Mouse (Mus musculus): Measurements from ENCODE around the gene Gm5072. TPM values are rescaled to one million over a fixed set of nuclear protein-coding genes. Genes with fewer than 3 reads are reported as not detected.
"Not testable (repeated sequence)": the region's sequence is repeated elsewhere in the genome, so short reads cannot be mapped to it uniquely, and the experiment has no call there.

Gene Gm5072
- polyA plus RNA-seq (2016; fragmentation: Nextera tagmentation; extraction: Ambion mirVana), result not detected in 2 replicates

DNA sequence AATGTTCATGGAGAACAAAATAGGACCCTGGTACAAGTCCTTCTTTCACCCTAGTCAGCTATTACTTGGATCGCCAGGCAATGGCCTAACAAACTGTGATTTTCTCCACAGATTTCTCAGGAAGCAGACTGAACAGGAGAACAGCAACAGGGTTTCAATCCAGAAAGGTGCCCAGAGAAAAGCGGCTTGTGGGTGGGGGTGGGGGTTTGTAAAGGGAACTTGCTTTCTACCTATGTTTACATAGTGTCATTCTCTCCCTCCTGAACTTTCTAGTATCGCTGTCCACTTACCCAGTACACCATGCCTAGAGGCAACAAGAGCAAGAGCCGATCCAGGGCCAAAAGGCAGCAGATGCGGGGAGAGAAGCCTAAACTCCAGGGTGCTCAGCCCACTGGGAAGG lies at the start of gene Gm5072:
Gene Gm5072 (plus strand): TSS at position 301 of the 400 bp plus-strand sequence.
- not testable (repeated sequence) for H3K9me3 ChIP-seq; H3K4me2 ChIP-seq; H3K4me1 ChIP-seq; H3K27me3 ChIP-seq; ATAC-seq (ENCODE audit: low FRiP score); H3K9ac ChIP-seq; H3K27ac ChIP-seq; H3K4me3 ChIP-seq (replicated peaks); H3K36me3 ChIP-seq (replicated peaks)
- no CpG with 5 or more reads among the region's 5 CpGs for WGBS

Other genes starting within 250 kb of the Gm5072 start
- not detected in 2 replicates for gene Mageb2, start 60.8 kb upstream of the Gm5072 start, polyA plus RNA-seq (2016; fragmentation: Nextera tagmentation; extraction: Ambion mirVana)
- gene Gm8914, start 87.6 kb downstream of the Gm5072 start, polyA plus RNA-seq (2016; fragmentation: Nextera tagmentation; extraction: Ambion mirVana), result not detected in 2 replicates
- not detected in 2 replicates for gene 1700084M14Rik, start 183.4 kb downstream of the Gm5072 start, polyA plus RNA-seq (2016; fragmentation: Nextera tagmentation; extraction: Ambion mirVana)
- gene Gm14781, start 239.7 kb downstream of the Gm5072 start, polyA plus RNA-seq (2016; fragmentation: Nextera tagmentation; extraction: Ambion mirVana), result not detected in 2 replicates